Mouse (Mus musculus): Measurements from ENCODE around the gene Ttc27.

GRCm38 (mm10) chr17:74780133-74780532 lies 62.6 kb downstream of the Ttc27 start:
- no peak for TF ChIP-seq CTCF (IDR thresholded peaks at IDR 0.05; ENCODE audit: control insufficient read depth, insufficient read depth, insufficient read length)
- no peak for TF ChIP-seq MAX (IDR thresholded peaks at IDR 0.05)
- TF ChIP-seq CEBPB (IDR thresholded peaks at IDR 0.05; ENCODE audit: low read depth), result no peak

All from C2C12 (cell line).